Mouse (Mus musculus) layer of hippocampus, adult 8-10 months (tissue): ENCODE data around the gene Sema4b. TPM values are rescaled to one million over a fixed set of nuclear protein-coding genes. Genes with fewer than 3 reads are reported as not detected.

ENCODE experiments used
- DNase-seq, 2 experiments: peaks; one replicate each; pipeline ENCODE4 v3.0.0; 2022; ENCODE audit warnings: low spot score in 2 of 2
- total RNA-seq, 4 experiments: library from RNA; stranded (reverse); gene quantifications; 2 replicates each; pipeline ENCODE4 v1.2.4; 2022

Sema4b gene
- 10 to 100 TPM; 22.0 to 27.7 (median 25.9) TPM for total RNA-seq

DNA sequence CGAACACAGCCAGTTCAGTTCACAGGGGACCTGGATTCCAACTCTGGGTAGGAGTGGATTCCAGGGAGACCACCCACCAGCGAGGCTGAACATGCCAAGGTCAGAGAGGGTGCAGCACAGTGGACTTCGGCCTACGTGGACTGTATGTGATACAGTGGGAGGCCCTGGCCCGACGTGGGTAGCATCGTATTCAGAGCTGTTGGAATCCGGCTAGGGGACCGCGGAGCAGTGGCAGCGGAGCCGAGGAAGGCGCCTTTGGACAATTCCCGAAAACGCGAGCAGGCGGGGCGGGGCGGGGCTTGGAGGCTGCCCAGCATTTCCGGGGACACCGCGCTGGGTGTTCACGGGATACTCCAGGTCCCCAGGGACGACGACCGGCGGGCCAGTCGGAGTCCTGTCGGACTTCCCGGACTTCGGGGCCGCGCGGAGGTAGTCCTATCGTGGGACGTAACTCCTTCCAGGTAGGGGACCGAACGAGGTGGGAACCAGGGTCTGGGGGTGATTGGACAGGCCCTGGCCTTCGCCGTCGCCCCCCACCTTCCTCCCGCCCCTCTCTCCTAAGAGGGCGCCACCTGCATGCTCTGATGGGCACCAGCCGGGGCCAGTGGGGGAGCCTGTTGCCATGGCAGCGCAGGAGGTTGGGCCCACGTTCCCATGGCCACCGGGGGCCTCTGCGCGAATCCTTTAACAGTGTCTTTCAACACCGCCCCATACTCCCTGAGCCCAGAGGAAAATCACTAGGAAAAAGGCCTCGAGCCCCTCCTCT, at the start of gene Sema4b:
TSS of gene Sema4b (plus strand) at position 311 of the 766 bp plus-strand sequence.
- DNase-seq, result peak; percentile 95

DNA sequence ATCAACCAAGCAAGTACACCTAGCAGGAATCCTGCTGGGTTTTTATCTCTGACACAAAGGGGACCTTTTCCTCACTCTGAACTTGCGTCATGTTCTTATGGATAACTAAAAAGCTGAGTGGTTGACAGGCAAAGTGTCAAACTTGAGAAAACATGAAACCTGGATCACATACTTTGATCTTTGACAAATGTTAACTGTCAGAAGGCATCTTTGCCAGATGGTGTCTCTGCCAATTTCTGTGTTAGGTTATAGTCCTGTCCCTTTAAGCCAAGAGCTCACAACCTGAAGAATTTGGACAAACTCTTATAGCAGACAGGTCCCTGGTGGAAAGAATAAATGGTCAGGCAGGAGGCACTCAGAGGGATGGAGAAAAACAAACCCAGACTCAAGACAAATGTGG, 48.3 kb upstream of the Sema4b start:
- DNase-seq, result no peak

DNA sequence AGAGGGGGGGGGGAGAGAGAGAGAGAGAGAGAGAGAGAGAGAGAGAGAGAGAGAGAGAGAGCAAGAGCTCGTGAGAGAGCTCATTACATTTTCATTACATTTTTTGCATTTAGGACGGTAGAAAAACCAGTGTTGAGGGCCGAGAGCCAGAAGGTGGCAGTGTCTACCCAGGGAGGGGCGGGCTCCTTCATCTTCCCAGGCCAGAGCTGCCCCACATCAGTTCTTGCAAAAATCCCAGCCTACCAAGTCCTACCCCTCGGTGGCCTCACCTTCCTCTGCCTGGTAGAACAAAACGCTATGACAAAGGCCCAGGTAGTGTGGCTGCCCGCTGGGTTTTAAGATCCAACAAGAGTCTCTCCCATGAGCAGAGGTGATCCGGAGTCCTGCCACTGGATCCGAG, 45.8 kb upstream of the Sema4b start:
- DNase-seq, result peak; percentile 32 to 74

DNA sequence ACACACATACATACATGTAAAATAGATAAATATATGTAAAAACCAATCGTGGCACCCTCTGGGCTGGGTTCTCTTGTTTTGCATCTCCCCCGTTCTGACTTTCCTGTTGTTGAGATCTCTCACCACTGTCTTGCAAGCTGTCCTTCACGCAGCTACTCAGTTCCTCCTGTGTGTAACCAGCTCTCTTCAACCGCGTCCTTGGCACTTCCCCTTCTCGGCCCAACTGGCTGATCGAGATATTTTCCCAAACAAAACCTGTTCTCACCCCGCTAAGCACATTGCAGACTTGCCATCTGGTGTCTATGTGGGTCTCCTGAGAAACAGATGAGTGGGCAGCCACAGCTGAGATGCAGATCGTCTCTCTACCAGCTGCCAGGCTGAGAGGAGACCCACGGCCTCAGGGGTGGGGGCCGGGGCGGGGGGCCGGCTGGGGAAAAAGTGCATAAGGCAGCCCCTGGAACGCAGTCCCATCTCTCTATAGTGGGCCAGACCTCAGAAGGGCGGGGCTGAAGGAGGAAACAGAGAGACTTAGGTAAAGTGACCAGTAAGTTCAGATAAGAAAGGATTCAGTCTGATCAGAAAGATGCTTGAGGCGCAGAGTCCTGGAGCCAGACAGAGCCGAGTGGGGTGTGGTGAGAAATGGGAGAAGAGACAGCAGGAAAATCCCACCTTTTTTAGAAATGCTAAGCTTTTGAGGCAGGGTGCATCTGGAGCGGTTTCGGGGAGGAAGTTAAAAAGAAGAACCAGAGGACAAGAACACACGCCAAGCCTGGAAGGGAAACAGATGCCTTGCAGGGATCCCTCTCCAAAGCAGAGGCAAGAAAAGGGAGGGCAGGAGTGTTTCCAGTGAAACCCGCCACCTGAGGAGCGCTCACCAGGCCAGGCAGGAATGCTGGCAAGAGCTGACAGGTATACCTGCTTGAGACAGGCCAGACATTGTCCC, 43.0 kb upstream of the Sema4b start:
- DNase-seq, result peak; percentile 85 to 87

DNA sequence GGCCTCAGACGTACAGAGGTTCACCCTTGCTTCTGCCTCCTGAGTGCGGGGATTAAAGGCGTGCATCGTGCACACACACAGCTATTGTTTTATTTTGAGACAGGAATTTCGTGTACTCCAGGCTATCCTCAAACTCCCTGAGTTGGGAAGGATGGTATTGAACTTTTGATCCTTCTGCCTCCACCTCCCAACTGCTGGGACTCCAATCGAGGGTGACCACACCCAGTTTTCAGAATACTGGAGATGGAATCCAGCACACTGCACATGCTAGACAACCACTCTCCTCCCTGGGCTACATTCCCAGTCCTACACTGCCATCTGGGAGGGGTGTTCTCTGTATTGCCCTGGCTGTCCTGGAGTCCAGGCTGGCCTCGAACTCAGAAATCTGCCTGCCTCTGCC, 41.9 kb upstream of the Sema4b start:
- no peak for DNase-seq

DNA sequence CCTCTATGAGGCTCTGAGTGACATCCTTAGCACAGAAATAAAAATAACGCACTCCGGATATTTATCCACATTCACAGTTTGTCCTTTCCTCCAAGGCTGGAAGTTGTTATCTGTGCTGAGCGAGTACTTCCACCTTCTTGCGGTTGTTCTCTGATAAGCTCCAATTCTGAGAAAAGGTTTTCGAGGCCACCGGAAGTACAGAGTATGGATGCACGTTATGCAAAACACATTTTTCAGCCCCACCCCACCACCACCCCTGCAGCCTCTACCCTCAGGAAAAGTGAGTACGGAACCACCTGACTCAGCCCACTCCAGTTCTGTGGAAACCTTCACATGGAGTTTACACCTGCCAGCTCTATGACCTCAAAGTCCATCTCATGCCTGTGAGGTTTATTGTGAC, 40.6 kb upstream of the Sema4b start:
- no peak for DNase-seq

DNA sequence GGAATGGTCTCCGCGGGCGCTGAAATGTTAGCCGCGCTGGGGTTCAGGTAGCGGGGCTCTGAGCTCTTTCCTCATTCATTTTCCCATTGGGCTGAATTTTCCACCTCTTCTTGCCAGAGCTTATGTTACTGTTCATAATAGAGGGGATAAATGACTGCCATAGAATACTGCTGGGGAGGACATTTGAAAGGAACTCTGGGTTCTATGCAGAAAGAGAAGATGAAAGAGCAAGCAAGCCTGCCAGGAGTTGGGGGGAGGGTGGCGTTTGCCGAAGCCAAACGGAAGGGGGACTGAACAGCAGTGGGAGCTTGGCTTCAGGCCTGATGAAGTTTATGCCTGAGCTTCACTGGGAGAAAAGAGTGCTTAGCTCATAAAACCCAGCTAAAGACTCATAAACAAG, 37.3 kb upstream of the Sema4b start:
- DNase-seq, result peak; percentile 62 to 77

DNA sequence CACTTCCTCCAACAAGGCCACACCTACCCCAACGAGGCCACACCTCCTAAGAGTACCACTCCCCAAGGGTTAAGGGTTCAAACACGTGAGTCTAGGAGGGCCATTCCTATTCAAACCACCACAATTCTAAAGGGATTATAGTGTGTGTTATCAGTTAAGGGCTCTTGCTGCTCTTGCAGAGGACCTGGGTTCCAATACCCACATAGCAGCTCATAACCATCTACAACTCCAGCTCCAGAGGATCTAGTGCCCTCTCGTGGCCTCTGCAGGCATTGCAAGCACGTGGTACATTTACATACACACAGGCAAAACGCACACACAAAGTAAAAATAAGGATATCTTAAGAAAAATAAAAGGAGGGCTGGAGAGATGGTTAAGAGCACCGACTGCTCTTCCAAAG, 34.5 kb upstream of the Sema4b start:
- no peak for DNase-seq

DNA sequence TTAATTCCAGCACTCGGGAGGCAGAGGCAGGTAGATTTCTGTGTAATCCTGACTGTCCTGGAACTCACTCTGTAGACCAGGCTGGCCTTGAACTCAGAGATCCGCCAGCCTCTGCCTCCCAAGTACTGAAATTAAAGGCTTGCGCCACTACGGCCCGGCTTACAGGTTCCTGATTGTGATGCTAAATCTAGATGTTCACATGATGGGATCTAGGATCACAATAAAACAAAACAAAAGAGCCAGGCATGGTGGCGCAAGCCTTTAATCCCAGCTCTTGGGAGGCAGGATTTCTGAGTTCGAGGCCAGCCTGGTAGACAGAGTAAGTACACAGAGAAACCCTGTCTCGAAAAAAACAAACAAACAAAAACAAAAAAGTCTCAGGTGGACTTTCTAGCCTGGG, 33.9 kb upstream of the Sema4b start:
- DNase-seq, result no peak

DNA sequence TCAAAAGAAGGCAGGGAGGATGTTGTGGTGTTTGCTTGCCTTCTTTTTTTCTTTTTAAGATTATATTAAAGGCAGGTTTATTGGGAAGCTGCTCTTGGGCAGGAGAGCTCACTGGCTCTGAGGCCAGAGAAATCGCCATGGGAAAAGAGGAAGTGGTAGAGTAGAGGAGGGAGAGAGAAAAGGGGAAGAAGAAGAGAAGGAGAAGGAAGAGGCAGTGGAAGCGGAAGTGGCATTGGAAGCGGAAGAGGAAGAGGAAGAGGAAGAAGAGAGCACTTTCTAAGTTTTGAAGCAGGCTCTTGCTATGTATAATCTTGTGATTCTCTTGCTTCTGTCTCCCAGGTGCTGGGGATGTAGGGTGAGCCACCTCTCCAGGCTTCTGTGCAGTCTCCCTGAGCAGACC, 32.0 kb upstream of the Sema4b start:
- no peak for DNase-seq

DNA sequence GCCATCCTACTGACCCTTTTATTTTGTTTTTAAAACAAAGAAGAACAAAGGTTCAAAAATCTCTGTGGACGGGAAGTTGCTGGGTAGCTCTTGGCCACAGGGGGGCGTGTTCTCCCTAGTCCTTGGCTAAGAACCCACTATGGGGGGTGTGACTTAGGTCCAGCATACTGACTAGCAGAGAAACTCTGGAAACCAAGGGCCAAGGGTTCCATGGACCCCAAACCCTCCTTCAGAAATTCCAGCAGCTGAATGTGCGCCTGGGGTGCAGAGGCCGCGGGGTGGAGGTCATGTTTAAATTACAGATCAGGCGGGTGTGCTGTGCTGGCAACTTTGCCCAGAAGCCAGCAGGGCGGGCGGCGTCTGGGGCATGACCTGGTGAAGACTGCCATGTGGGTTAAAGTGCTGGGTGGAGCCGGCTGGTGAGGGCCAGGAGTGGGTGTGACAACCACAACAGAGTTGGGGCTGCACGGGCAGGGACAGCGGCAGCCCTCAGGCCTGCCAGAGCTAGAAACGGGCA, 29.9 kb upstream of the Sema4b start:
- no peak for DNase-seq

DNA sequence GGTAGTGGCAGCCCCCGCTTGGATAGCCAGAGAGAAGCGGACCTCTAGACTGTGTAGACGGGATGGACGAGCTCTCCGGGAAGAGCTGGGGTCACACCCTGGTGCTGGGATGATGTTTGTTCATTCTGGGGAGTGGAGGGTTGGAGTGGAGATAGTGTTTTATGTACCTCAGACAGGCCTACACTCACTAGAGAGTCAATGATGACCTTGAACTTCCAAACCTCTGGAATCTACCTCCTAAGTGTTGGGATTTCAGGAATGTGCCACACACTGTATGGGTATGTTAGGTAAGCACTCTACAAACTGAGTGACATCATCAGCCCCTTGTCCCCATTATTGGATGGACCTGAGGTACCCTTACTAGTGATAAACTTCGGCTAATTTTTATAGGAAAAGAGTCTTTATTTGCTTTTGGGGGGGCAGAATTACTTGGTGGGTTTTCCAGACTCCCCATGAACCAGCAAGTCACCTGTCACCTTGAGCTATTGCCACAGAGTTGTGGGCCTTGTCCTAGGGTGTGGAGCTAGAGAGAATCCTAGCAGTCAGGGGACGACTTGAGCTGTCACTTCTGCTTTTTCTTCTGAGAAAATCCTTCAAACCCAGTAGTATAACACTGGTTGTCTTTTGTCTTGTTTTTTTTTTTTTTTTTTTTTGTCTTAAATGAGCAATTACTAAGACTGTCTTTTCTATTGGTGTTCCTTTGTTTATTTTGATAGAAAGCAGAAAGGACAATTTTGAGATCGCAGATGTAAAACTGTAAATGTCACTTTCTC, 28.0 kb upstream of the Sema4b start:
- DNase-seq, result no peak

DNA sequence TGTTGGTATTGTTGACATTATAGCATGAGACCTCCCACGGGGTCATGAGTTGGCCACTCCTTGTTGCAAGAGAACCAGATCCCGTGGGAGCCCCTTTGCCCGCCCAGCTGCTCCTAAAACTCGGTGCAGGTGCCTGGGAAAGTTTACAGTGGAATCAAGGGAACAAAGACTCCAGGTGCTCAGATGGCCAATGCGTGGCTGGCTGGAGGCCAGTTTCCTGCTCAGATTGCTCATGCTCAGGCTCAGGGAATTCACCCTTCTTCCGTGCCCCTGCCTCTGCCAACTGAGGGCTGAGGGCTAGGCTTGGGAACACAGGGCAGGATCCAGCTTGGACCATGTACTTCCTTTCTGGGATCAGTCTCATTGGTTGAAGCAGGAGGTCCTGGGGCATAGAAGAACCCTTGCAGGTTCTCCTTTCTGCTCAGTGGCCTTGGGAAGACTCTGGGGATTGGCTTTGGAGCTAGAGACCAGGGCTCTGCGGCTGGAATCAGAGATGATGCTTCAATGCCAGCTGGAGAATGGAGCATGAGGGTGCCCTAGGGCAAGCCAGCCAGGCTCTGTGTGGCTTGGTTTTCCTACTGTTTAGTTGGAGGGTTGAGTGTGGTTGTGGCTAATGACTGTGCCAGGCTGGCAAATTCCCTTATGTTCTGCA, 26.2 kb upstream of the Sema4b start:
- DNase-seq, result no peak

DNA sequence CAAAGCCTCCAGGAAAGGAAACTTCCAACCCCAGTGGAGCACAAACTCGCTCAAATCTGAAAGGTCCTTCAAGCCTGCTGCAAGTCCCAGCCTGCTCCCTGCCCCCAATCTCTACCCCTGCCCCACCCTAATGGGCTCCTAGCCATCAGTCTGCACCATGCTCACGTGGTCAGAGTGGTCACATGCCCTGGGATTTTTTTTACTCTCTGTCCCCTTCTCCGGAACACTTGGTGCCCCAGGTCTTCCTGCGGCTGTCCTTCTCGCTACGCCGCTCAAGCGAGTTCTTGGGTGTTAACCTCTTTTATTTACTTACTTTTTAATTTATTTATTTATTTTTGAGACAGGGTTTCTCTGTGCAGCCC, 25.7 kb upstream of the Sema4b start:
- peak; percentile 23 to 46 for DNase-seq

DNA sequence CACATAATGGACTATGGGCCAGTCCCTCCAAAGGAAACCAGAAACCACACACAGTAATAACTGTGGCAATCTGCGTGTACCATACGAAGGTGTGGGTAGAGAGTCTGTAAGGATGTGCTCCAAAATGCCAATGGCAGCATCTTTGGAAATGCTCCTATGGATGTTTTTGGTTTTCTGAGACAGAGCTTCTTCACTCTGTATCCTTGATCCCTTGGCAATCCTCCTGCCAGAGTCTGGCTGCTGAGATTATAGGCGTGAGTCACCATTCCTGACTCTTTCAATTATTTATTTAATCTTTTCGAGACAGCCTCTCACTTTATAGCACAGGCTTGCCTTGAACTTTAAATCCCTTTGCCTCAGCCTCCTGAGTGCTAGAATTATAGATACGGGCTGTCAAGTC, 21.2 kb upstream of the Sema4b start:
- no peak for DNase-seq

DNA sequence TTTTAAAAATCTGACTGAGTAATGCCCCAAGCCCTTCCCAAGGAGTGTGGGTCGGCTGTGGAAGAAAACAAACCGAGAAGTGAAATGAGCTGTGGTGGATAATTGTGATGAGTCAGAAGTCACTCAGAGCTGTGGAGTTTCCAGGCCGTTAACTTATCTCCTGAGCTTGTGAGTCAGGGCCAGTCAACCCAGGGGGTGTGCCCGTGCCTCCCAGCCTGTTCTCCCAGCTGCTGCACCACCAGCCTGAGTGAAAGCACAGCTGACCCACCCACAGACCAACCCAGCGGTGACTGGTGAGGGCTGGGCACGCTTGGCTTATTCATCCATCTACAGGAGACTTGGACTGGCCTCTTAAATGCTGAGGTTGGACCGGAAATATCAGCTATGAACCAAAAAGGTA, 19.9 kb upstream of the Sema4b start:
- no peak for DNase-seq

DNA sequence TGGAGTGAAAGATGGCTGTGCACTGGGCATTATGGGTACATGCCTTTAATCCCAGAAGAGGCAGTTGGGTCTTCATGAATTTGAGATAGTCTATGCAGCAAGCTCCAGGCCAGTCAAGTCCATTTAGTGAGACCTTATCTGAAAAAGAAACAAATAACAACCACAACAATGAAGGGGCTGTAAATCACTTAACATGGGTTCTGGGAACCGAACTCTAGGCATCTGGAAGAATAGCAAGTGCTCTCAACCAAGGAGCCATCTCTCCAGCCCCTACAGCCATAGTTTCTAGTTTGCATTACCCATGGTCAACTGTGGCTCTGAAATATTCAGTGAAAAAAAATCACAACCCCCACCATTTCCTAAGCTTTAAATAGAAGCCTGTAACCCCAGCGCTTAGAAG, 16.8 kb upstream of the Sema4b start:
- DNase-seq, result no peak

DNA sequence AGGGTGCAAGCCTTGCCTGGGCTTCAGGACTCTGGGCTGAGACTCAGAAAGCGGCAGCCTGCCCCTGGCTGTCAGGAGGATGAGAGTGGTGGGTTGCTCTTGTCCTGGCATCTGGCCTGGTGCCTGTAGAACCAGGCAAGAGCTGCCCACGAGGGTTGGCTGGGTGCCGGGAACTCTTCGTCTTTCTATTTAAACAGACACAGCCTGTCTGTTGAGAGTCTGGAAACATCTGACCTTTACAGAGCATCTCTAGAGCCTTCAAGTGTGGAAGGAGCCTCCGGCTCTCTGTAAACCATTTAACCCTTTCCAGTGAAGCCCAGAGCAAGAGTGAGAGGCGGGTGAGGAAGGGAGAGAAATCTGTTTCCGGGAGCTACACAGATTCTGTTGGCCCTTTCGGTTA, 15.3 kb upstream of the Sema4b start:
- peak; percentile 50 to 69 for DNase-seq

DNA sequence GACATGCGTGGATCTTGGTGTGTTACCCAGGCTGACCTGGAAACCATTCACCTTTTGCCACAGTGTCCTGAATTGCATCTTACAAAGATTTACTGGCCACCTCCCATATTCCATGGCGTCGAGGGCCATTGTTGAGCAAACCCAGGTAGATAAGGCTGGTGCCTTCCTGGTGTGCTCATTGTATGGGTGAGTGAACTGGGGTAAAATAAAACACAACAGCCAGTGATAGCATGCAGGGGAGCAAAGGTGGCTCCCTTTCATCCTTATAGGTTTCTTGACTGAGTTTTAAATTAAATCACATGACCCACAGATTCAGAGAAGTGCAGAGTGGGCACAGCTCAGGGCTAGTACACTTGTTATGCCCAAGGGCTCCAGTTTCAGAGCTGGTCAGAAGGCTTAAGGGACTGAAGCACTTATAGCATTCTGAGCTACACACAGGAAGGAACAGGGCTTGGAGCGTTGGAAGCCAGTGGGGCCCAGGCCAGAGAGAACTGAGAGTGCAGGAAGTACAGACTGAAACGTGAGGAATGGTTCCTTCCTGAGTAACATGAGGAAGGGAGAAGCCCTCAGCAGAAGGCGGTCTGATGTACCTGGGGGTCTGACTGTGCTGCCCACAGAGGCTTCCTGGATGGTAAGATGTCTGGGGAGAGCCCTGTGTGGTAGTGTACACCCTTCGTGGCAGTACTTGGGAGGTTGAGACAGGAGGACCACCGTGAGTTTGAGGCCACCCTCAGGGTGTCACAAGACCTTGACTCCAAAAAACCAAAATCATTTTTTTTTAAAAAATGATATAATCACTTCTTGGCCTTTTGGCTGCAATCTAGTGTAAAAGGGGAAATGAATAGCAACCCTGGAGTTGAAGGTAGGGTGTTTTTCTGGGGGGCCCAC, 14.3 kb upstream of the Sema4b start:
- DNase-seq, result no peak

DNA sequence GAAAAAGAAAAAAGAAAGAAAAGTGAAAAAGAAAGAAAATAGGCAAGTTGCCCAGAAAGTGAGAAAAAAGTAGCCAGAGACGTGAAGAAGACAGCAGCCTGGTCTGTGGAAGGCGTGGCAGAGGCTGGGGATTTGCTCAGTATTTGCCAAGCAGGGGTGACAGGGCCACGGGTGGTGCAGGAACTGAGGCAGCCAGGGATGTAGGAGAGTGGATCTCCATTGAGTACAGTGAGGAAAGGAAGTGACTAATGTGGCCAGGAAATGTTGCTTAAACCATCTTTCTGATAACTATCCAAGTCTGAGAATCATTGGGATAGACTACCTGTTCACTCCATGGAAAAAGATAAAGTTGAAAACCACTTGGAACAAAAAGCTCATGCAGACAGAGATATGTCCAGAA, 10.5 kb upstream of the Sema4b start:
- DNase-seq, result no peak
